Mouse (Mus musculus): Measurements from ENCODE around the gene Enoph1.

DNA sequence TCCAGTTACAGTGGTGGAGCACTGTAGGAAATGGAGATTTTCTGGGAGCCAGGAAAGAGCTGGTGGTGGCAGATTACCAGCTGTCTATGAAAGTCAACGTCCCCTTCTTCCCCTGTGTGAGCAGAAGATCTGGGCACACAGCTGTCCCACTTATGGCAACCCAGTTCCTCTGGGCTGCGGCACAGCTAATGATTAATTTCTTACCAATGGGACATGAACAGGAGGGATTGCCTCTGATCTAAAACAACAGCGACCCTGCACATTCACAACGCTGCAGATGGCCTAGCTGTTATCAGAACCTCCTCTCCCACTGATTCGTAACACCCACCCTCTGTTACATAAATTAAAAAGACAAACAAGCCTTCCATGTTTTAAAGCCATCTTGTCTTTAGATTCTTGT is 73.6 kb downstream of the Enoph1 start:
- no peak for TF ChIP-seq E2F4 (IDR thresholded peaks at IDR 0.05; ENCODE audit: insufficient read depth)
- no peak for TF ChIP-seq POLR2A (IDR thresholded peaks at IDR 0.05; ENCODE audit: insufficient read length, low read depth)
- TF ChIP-seq MAX (IDR thresholded peaks at IDR 0.05; ENCODE audit: low read depth) = no peak
- TF ChIP-seq POLR2AphosphoS2 (IDR thresholded peaks at IDR 0.05; ENCODE audit: insufficient read length, low read depth) = no peak
